Mouse (Mus musculus): ENCODE results near the gene Anks1b.

The Anks1b gene

GRCm38 (mm10) chr10:90940521-90941520 is 1067.5 kb downstream of the Anks1b start:
- no peak for DNase-seq (ENCODE audit: extremely low spot score, low read depth, low spot score)

- no peak for DNase-seq (ENCODE audit: extremely low spot score, low read depth, low spot score)
Measured at GRCm38 (mm10) chr10:90942001-90942700, 1068.8 kb downstream of the Anks1b start.

DNA sequence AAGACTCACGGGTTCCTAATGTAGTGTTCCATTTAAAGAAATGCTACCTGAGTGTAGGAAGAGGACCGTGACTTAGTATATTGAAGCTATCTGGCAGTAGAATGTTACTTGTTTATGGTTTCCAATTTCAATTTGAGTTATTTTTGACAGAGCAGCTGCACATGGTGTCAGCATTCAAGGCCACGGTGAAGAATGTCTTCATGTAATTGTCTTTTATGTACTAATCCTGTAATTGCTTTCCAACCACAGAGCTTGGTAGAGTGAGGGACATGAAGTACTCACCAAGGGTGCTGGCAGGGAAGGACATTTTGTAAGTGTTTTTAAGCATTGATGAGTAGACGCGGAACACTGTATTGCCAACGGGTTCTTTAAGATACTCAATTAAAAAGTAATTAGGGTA is 1073.7 kb downstream of the Anks1b start:
- DNase-seq (ENCODE audit: extremely low spot score, low read depth, low spot score), result no peak

- DNase-seq (ENCODE audit: extremely low spot score, low read depth, low spot score), result no peak
Measured at GRCm38 (mm10) chr10:90947608-90948373, 1074.5 kb downstream of the Anks1b start.

DNA sequence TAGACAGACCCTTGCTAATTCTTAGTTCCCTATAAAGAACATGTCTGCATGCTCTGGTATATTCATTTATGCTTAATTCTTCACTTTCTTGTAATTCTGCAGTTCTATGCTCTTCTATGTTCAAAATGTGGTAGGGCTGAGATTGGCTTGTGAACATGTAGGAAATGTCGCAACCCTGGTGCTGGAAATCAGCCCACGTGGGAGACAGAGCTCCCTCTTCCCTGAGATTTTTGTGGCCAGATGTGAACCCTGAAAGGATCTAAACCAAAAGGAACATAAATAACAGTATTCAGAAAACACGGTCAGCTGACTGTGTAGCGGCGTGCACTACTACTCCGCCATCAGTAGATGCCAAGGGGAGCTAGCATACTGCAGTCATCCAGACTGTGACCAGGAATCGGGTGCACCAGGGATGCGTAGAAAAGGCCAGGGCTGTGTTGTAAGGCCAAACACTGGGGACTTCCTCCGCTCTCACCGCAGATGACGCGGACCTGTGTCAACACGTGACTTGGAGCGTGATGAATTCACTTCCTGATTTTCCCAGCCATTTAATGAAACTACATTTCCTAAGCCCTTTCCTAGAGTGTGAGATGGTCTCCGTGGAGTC is 1079.9 kb downstream of the Anks1b start:
- DNase-seq (ENCODE audit: extremely low spot score, low read depth, low spot score), result no peak

GRCm38 (mm10) chr10:90953821-90954220 is 1080.5 kb downstream of the Anks1b start:
- DNase-seq (ENCODE audit: extremely low spot score, low read depth, low spot score), result no peak

GRCm38 (mm10) chr10:90960374-90960773 is 1087.1 kb downstream of the Anks1b start:
- no peak for DNase-seq (ENCODE audit: extremely low spot score, low read depth, low spot score)

- no peak for DNase-seq (ENCODE audit: extremely low spot score, low read depth, low spot score)
Measured at GRCm38 (mm10) chr10:90964511-90964910, 1091.2 kb downstream of the Anks1b start.

- no peak for DNase-seq (ENCODE audit: extremely low spot score, low read depth, low spot score)
Measured at GRCm38 (mm10) chr10:90965671-90966315, 1092.5 kb downstream of the Anks1b start.

DNA sequence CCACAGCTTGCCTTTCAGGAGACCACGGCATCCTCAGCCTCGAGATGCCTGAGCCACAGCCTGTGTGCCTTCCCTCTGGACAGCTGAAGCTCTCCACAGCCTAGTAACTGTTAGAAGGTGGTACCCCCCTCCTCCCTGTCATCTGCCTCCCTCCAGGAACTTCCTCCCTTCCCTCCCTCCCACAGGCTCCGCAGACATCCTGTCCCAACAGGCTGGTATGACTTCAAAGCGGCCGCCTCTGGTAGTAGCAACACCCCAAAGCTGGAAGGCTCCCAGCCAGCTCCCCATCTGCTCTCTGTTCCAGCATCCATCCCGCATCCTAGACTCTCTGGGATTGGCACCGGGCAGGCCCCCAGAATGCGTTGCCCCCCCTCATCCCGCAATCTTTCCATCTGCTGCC is 1093.5 kb downstream of the Anks1b start:
- no peak for DNase-seq (ENCODE audit: extremely low spot score, low read depth, low spot score)

- DNase-seq (ENCODE audit: extremely low spot score, low read depth, low spot score), result no peak
Measured at GRCm38 (mm10) chr10:90968247-90968646, 1094.9 kb downstream of the Anks1b start.

DNA sequence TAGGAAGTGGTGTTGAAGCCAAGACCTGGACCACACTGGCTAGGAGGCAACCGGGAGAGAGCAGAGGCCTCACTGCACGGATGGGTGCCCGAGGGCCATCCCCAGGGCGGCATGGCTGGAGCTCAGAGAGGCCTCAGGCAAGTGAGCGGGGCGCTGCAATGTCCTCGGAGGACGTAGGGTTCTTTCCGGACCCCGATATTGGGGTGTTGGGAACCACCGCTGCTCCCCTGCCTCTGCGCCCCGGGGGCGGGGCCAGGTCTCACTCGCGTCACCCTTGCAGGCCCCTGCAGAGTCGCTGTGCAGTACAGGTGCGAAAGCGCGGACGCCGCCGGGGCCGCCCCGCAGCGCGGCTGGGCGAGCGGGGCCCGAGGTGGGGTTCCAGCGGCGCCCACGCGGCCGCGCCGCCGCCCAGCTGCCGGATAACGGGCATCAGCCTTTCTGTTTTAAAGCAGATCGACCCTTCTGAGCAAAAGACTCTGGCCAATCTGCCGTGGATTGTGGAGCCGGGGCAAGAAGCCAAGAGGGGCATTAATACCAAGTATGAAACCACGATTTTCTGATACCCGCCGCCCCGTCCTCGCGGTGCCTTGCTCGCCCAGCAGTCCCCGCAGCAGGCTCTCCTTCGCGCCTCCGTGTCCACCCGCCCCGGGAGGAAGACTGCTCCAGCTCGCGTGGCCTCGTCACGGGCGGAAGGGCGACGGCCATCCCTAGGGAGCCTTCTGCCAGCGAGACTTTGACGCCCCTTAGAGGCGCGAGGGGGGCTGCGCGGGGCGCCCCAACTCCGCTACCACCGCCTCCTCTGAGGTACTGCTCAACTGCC is 1096.3 kb downstream of the Anks1b start:
- DNase-seq (ENCODE audit: extremely low spot score, low read depth, low spot score), result no peak

- DNase-seq (ENCODE audit: extremely low spot score, low read depth, low spot score), result no peak
Measured at GRCm38 (mm10) chr10:90970560-90970959, 1097.3 kb downstream of the Anks1b start.

DNA sequence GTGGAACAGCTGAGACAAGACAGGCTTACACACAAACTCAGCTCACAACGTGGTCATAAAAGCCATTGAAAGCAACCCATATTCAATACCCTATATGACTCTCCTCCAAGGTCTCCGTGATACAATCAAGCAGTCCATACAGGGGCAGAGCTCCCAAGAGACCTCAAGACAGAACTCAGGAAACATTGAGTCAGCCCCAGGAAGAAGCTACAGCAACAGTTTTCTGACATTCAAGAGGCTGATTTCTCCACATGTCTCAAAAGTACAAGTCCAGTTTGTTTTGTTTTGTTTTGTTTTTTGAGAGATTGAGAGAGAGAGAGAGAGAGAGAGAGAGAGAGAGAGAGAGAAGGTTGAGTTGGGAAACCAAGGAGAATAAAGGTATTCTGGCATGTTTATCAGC is 1100.8 kb downstream of the Anks1b start:
- DNase-seq (ENCODE audit: extremely low spot score, low read depth, low spot score), result no peak

- DNase-seq (ENCODE audit: extremely low spot score, low read depth, low spot score), result no peak
Measured at GRCm38 (mm10) chr10:90974491-90974890, 1101.2 kb downstream of the Anks1b start.

DNA sequence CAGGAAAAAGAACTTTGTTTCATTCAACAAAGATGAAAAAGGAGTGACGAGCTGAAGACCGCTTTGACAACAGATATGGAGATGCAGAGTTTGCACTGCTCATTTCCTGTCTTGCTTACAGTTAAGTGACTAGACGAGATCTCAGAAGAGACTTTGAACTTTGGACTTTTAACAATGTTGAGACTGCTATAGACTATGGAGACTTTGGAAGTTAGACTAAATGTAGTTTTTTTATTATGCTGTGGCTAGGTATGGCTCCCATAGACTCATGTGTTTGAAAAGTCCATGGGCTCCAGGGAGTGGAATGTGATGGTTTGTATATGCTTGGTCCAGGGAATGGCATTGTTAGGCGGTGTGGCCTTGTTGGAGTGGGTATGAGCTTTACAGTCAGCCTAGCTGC is 1108.5 kb downstream of the Anks1b start:
- no peak for DNase-seq (ENCODE audit: extremely low spot score, low read depth, low spot score)

DNA sequence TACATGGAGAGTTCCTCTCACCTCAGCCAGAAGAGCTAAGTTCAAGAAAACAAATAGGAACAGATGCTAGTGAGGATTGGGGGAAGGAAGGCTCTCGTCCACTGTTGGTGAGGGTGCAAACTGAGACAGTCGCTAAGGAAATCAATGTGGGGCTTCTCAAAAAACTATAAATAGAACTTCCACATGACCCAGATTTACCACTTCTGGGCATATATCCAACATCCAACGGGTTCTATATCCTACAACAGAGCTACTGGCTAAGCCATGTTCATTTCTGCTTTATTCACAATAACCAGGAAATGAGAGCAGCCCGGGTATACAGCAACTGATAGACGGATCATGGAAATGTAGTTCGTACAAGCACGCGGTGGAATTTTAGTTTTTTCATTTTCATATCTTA is 1109.7 kb downstream of the Anks1b start:
- no peak for DNase-seq (ENCODE audit: extremely low spot score, low read depth, low spot score)

DNA sequence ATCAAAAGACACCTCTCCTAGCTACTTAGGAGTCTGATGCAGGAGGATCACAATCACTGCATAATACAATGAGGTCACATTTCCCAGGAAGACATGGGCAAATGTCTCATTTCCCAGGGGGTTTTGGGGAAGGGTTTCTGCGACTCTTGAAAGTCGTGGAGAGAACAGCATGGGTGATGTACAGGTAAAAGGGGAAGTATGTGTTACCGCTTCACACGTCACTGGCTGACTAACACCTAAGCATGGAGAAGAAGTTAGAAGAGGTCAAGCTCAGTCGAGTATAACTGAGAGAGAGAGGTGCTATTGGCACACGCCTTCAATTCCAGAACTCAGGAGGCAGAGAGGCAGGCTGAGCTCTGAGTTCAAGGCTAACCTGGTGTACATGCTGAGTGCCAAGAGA is 1117.0 kb downstream of the Anks1b start:
- no peak for DNase-seq (ENCODE audit: extremely low spot score, low read depth, low spot score)

GRCm38 (mm10) chr10:90992237-90992636 is 1118.9 kb downstream of the Anks1b start:
- DNase-seq (ENCODE audit: extremely low spot score, low read depth, low spot score), result no peak

DNA sequence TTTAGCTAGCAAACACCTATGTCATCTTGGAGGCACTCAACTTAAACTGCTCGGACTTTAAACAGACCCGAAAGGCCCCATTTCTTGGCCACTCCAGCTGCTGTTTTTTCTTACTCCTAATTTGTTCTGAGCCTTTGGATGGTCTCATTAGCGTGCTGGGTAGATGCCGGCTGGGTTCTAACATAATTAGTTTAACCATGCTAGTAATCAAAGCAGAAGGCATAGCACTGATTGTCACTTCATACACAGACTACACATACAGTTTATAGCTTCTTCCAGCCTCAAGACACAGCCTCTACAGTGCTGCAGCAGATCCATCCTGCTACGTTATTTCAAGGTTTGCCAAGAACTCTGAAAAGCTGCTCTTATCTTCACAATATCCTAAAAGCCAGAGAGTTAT is 1120.6 kb downstream of the Anks1b start:
- DNase-seq (ENCODE audit: extremely low spot score, low read depth, low spot score), result no peak

All from hindlimb bud, embryonic 11.5 days (tissue).